Mouse (Mus musculus): Measurements from ENCODE around the gene Fbln5. TPM values are rescaled to one million over a fixed set of nuclear protein-coding genes. Genes with fewer than 3 reads are reported as not detected.

Gene Fbln5
- polyA plus RNA-seq, 1 experiment from 2014 or later, result 70.9 TPM

DNA sequence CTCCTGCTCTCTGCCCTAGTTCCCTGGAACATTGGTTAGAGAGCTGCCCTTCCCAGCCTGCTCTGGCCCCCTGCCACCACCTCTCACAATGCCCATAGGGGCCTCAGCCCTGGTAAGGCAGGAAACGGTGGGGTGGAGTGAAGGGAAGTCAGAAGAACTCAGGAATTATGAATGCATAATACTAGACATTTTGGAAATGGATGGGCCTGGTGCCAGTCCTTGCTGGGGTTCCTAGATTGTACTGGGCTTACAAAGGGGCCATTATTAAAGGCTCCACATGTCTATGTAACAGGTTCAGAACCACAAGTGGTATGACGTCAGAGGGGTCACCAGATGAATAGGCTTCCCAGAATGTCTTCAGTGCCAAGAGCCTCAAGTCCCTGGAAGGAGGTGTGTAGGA is 11.5 kb downstream of the Fbln5 start:
- DNase-seq (ENCODE audit: low spot score), result peak; percentile 24
- H3K4me3 ChIP-seq (ENCODE audit: low read depth, low read length), result no peak overlapping the region
- no peaks in the 10 kb centered on the region for H3K4me1 ChIP-seq (replicated peaks; ENCODE audit: control insufficient read depth, insufficient read depth)
- H3K9me3 ChIP-seq (ENCODE audit: control insufficient read depth, low read length), result no peaks in the 10 kb centered on the region
- H3K27me3 ChIP-seq (ENCODE audit: control insufficient read depth, insufficient read depth, low read length), result no peaks in the 10 kb centered on the region
- H3K9ac ChIP-seq (ENCODE audit: low read length), result no peak overlapping the region
- no peaks in the 10 kb centered on the region for H3K36me3 ChIP-seq (ENCODE audit: control insufficient read depth, insufficient read depth, low read length)
- no peak overlapping the region for H3K27ac ChIP-seq (replicated peaks)
- WGBS, result 71% methylated on average over 2 of the region's 2 CpGs
- H3K4me2 ChIP-seq (replicated peaks; ENCODE audit: low read depth), result no peak overlapping the region
- peak; percentile 49; the same call in 1 of the 2 replicates for ATAC-seq (ENCODE audit: low FRiP score, low TSS enrichment)
- no peak for TF ChIP-seq EP300 (optimal IDR thresholded peaks at IDR 0.05)
- TF ChIP-seq CTCF (IDR thresholded peaks at IDR 0.05; ENCODE audit: low read depth), result no peak

DNA sequence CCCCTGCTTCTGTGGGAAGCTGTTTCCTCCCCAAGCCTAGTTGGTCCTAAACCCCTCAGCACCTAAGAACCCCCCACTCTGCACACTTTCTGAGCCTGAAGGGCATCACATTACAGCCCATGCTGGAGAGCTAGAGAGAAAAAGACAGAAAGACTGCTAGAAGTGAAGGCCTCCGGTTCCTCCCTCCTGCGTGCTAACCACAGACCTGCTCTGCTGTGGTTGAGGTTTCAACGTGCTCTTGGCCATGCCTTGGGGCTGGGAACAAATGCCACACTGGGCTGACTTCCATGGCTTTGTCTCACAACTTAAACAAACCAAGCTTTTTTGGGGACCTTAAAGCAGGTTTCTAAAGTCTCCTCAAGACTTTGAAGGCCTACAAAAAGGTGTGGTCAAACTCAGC is 16.4 kb downstream of the Fbln5 start:
- no peak overlapping the region for H3K4me3 ChIP-seq (ENCODE audit: low read depth, low read length)
- H3K36me3 ChIP-seq (ENCODE audit: control insufficient read depth, insufficient read depth, low read length), result no peaks in the 10 kb centered on the region
- H3K27me3 ChIP-seq (ENCODE audit: control insufficient read depth, insufficient read depth, low read length), result no peaks in the 10 kb centered on the region
- DNase-seq (ENCODE audit: low spot score) (no peak), ATAC-seq (ENCODE audit: low FRiP score, low TSS enrichment) (no peak)
- TF ChIP-seq CTCF (IDR thresholded peaks at IDR 0.05; ENCODE audit: low read depth) (no peak), EP300 (optimal IDR thresholded peaks at IDR 0.05) (no peak)
- H3K27ac ChIP-seq (replicated peaks), result no peak overlapping the region
- H3K4me2 ChIP-seq (replicated peaks; ENCODE audit: low read depth), result no peak overlapping the region
- no peaks in the 10 kb centered on the region for H3K9me3 ChIP-seq (ENCODE audit: control insufficient read depth, low read length)
- H3K4me1 ChIP-seq (replicated peaks; ENCODE audit: control insufficient read depth, insufficient read depth), result no peaks in the 10 kb centered on the region
- WGBS, result 89% methylated on average over 3 of the region's 3 CpGs
- no peak overlapping the region for H3K9ac ChIP-seq (ENCODE audit: low read length)

DNA sequence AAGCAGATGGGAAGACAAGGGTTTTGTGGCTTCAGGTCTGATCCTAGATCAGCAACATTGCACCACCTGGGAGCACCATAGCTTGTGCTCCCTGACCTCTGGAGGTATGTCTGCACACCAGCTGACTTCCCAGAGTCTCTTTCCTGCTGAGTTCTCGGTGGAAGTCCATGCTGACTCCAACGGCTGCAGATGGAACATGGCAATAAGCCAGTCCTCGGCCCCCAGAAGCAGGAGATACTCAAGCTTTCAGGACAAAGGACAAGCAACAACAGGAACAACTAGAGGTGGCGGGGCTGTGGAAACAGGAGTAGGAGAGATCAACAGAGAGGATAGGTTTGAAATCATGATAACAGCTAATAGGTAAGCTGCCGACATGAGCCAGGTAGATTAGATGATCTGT is 17.1 kb downstream of the Fbln5 start:
- no peak for TF ChIP-seq CTCF (IDR thresholded peaks at IDR 0.05; ENCODE audit: low read depth)
- no peak for TF ChIP-seq EP300 (optimal IDR thresholded peaks at IDR 0.05)
- ATAC-seq (ENCODE audit: low FRiP score, low TSS enrichment) (no peak), DNase-seq (ENCODE audit: low spot score) (no peak)
- H3K27ac ChIP-seq (replicated peaks), result no peak overlapping the region
- whole genome bisulfite sequencing, result 62% methylated on average over 5 of the region's 5 CpGs
- H3K4me2 ChIP-seq (replicated peaks; ENCODE audit: low read depth), result no peak overlapping the region
- H3K27me3 ChIP-seq (ENCODE audit: control insufficient read depth, insufficient read depth, low read length), result no peaks in the 10 kb centered on the region
- no peaks in the 10 kb centered on the region for H3K36me3 ChIP-seq (ENCODE audit: control insufficient read depth, insufficient read depth, low read length)
- H3K9me3 ChIP-seq (ENCODE audit: control insufficient read depth, low read length), result no peaks in the 10 kb centered on the region
- no peak overlapping the region for H3K4me3 ChIP-seq (ENCODE audit: low read depth, low read length)
- H3K4me1 ChIP-seq (replicated peaks; ENCODE audit: control insufficient read depth, insufficient read depth), result no peaks in the 10 kb centered on the region
- H3K9ac ChIP-seq (ENCODE audit: low read length), result no peak overlapping the region

DNA sequence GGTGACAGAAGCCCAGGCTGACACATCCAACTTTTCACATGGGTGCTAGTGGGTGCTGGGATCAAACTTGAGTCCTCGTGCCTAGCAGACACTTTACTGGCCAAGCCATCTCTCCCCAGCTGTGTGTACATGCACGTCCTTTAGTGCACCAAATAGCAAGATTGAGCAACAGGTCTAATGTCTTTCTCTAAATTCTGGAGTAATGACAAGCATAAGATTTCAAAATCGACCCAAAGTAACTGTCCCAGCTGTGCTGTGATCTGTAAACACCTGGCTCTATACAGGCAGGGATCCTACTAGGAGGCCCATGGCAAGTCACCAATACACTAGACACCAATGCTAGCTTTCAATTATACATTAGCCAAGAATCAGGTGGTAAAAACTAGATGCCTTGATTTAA is 17.8 kb downstream of the Fbln5 start:
- TF ChIP-seq EP300 (optimal IDR thresholded peaks at IDR 0.05) (no peak), CTCF (IDR thresholded peaks at IDR 0.05; ENCODE audit: low read depth) (no peak)
- H3K4me2 ChIP-seq (replicated peaks; ENCODE audit: low read depth), result no peak overlapping the region
- no peaks in the 10 kb centered on the region for H3K4me1 ChIP-seq (replicated peaks; ENCODE audit: control insufficient read depth, insufficient read depth)
- H3K36me3 ChIP-seq (ENCODE audit: control insufficient read depth, insufficient read depth, low read length), result no peaks in the 10 kb centered on the region
- no peak overlapping the region for H3K9ac ChIP-seq (ENCODE audit: low read length)
- H3K4me3 ChIP-seq (ENCODE audit: low read depth, low read length), result no peak overlapping the region
- DNase-seq (ENCODE audit: low spot score) (no peak), ATAC-seq (ENCODE audit: low FRiP score, low TSS enrichment) (no peak)
- 71% methylated on average over 3 of the region's 3 CpGs for WGBS
- no peaks in the 10 kb centered on the region for H3K9me3 ChIP-seq (ENCODE audit: control insufficient read depth, low read length)
- H3K27ac ChIP-seq (replicated peaks), result no peak overlapping the region
- H3K27me3 ChIP-seq (ENCODE audit: control insufficient read depth, insufficient read depth, low read length), result no peaks in the 10 kb centered on the region

DNA sequence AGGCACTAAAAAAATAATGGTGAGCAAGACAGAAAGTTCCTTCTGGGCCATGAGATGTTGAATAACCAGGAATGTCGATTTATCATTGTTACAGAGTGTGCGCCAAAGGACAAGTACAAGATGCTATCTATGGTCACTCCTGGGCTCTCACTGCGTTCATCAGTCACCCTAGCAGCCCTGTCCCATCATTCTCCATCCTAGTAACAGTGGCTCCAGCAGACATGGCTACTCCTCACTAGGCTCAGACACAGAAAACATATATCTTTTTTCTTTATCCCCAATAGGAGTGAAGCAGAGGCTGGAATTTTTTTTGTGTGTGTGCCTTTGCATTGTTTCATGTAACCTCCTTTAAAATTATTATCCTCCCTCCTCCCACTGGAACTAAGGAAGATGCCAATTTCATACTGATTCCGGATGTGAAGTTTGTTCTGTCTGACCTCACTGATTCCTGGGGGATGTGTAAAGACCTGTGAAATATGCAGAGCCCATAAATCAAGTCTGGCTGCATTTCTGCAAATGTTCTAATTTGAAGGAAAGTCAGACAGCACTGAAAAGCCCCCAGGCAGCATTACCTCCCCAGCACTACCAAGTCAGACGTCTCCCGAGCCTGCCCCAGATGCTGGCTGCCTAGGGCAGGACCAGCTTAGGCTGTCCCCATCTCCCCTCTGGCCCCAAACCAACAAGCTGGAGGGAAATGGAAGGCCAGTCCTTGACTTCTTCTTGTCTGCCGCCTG is 20.5 kb downstream of the Fbln5 start:
- no peaks in the 10 kb centered on the region for H3K9me3 ChIP-seq (ENCODE audit: control insufficient read depth, low read length)
- TF ChIP-seq EP300 (optimal IDR thresholded peaks at IDR 0.05), result no peak
- TF ChIP-seq CTCF (IDR thresholded peaks at IDR 0.05; ENCODE audit: low read depth), result no peak
- no peaks in the 10 kb centered on the region for H3K27me3 ChIP-seq (ENCODE audit: control insufficient read depth, insufficient read depth, low read length)
- no peak overlapping the region for H3K9ac ChIP-seq (ENCODE audit: low read length)
- DNase-seq (ENCODE audit: low spot score) (no peak), ATAC-seq (ENCODE audit: low FRiP score, low TSS enrichment) (no peak)
- H3K4me1 ChIP-seq (replicated peaks; ENCODE audit: control insufficient read depth, insufficient read depth), result no peaks in the 10 kb centered on the region
- no peak overlapping the region for H3K4me3 ChIP-seq (ENCODE audit: low read depth, low read length)
- no peak overlapping the region for H3K4me2 ChIP-seq (replicated peaks; ENCODE audit: low read depth)
- 62% methylated on average over 7 of the region's 7 CpGs for WGBS
- no peaks in the 10 kb centered on the region for H3K36me3 ChIP-seq (ENCODE audit: control insufficient read depth, insufficient read depth, low read length)
- H3K27ac ChIP-seq (replicated peaks), result no peak overlapping the region

DNA sequence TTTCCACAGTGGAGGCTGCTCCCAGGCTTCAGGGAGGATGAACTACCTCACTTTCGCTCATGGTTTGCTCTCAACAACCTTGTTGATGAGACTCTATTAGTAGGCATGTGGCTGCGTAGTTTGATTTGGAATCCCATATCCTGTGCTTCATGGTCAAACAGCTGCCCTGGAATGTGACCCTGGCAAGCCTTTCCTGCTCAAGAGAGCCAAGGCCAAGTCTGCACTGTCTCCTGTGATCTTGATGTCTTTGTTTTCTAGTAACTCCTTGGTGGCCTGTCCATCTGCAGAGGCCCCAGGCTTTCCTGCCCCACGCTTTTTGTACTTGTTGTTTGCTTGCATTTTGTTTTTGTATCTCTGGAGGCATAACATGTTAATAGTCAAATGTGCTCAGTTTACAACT is 24.4 kb downstream of the Fbln5 start:
- 91% methylated on average over 3 of the region's 3 CpGs for WGBS
- no peak overlapping the region for H3K4me2 ChIP-seq (replicated peaks; ENCODE audit: low read depth)

More for the DNA sequence above, 24.4 kb downstream of the Fbln5 start:
- H3K27me3 ChIP-seq (ENCODE audit: control insufficient read depth, insufficient read depth, low read length), result no peaks in the 10 kb centered on the region
- no peaks in the 10 kb centered on the region for H3K4me1 ChIP-seq (replicated peaks; ENCODE audit: control insufficient read depth, insufficient read depth)
- H3K9ac ChIP-seq (ENCODE audit: low read length), result no peak overlapping the region
- no peaks in the 10 kb centered on the region for H3K9me3 ChIP-seq (ENCODE audit: control insufficient read depth, low read length)
- no peaks in the 10 kb centered on the region for H3K36me3 ChIP-seq (ENCODE audit: control insufficient read depth, insufficient read depth, low read length)
- no peak overlapping the region for H3K27ac ChIP-seq (replicated peaks)
- no peak for TF ChIP-seq CTCF (IDR thresholded peaks at IDR 0.05; ENCODE audit: low read depth)
- no peak for TF ChIP-seq EP300 (optimal IDR thresholded peaks at IDR 0.05)
- no peak for DNase-seq (ENCODE audit: low spot score)
- ATAC-seq (ENCODE audit: low FRiP score, low TSS enrichment), result no peak
- H3K4me3 ChIP-seq (ENCODE audit: low read depth, low read length), result no peak overlapping the region

Data from stomach, postnatal 0 days (tissue).